12 mouse cellular contexts compared by ENCODE assay signal in the genomic region with DNA sequence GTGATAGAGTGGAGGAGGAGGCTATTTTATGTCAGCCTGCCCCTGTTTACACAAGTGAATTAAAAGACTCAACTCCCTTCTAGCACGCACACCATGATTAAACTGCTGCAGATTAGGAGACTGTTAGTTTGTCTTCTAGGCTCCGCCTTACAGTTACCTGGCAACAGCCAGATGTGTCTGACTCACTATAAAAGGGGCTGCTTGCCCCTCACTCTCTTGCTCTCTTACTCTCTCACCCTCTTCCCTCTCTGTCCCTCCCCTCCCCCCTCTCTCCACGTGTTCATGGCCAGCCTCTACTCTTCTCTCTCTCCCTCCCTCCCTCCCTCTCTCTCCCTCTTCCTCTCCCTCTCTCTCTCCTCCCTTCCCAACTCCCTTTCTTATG.
DNase-seq lines count a peak whose midpoint lies in the region; ATAC-seq and TF ChIP-seq lines count a peak whose summit lies in the region.
"Had no signal": no experiment of that assay in that cellular context is flagged by ENCODE, and none has a peak within 500 bp of the region (broad histone marks: within the 10 kb centered on the region; RNA-seq: fewer than 3 reads in every experiment).

No protein-coding gene starts in this region.

- H3K27me3 ChIP-seq in intestine, embryonic 14.5 days (replicated peaks; ENCODE audit: control insufficient read depth, insufficient read depth, low read length) = 0 out of 2 replicates have a peak, but pooled peaks cover 5% of the 10 kb centered on the region
- no peaks in the 10 kb centered on the region for H3K27me3 ChIP-seq in intestine, postnatal 0 days (replicated peaks; ENCODE audit: control insufficient read depth, insufficient read depth, low read length)
- H3K27me3 ChIP-seq in embryonic facial prominence, embryonic 11.5 days (ENCODE audit: control insufficient read depth, insufficient read depth, low read length) = no peaks in the 10 kb centered on the region; the same call in 1 of the 2 replicates
- no peaks in the 10 kb centered on the region for H3K27me3 ChIP-seq in hindbrain, embryonic 15.5 days
- H3K27me3 ChIP-seq in midbrain, embryonic 16.5 days (ENCODE audit: control insufficient read depth, insufficient read depth, low read depth, low read length) = no peaks in the 10 kb centered on the region
- no peaks in the 10 kb centered on the region for H3K27me3 ChIP-seq in thymus, adult 2 months (ENCODE audit: control insufficient read depth, insufficient read depth, low read length)

- no peak overlapping the region for H3K4me3 ChIP-seq in intestine, embryonic 14.5 days (ENCODE audit: low read depth, low read length)
- no peak overlapping the region for H3K4me3 ChIP-seq in intestine, postnatal 0 days (ENCODE audit: low read depth, low read length)
- H3K4me3 ChIP-seq in embryonic facial prominence, embryonic 11.5 days (ENCODE audit: low read depth, low read length) = no peak overlapping the region
- H3K4me3 ChIP-seq in hindbrain, embryonic 15.5 days = no peak overlapping the region
- no peak overlapping the region for H3K4me3 ChIP-seq in midbrain, embryonic 16.5 days (ENCODE audit: low read depth, low read length)
- no peak overlapping the region for H3K4me3 ChIP-seq in thymus, adult 2 months (ENCODE audit: control insufficient read depth, insufficient read depth, low read length)
- H3K4me3 ChIP-seq: heart, embryonic 12.5 days; limb, embryonic 15.5 days had no signal

- peak overlapping the region; percentile 38; the same call in 1 of the 2 replicates for H3K27ac ChIP-seq in intestine, embryonic 14.5 days (ENCODE audit: low read depth)
- no peak overlapping the region for H3K27ac ChIP-seq in intestine, postnatal 0 days (ENCODE audit: low read depth, low read length)
- no peak overlapping the region for H3K27ac ChIP-seq in embryonic facial prominence, embryonic 11.5 days (replicated peaks; ENCODE audit: low read depth, low read length)
- peak overlapping the region; percentile 41; the same call in 1 of the 2 replicates for H3K27ac ChIP-seq in hindbrain, embryonic 15.5 days (replicated peaks)
- peak overlapping the region; percentile 56; the same call in 1 of the 2 replicates for H3K27ac ChIP-seq in midbrain, embryonic 16.5 days (ENCODE audit: low read length)
- H3K27ac ChIP-seq in thymus, adult 2 months (ENCODE audit: control insufficient read depth, insufficient read depth, low read length) = no peak overlapping the region
- H3K27ac ChIP-seq: limb, embryonic 15.5 days had no signal

- no peak for DNase-seq in intestine, embryonic 14.5 days (ENCODE audit: low spot score)
- peak; percentile 52 for DNase-seq in embryonic facial prominence, embryonic 11.5 days (ENCODE audit: low spot score)
- DNase-seq in frontal cortex, postnatal 25 days (ENCODE audit: low spot score in 2 of 2) = no peak
- no peak for DNase-seq in left cerebral cortex, adult 11 months (ENCODE audit: low spot score)
- no peak for DNase-seq in thymus, adult 2 months
- DNase-seq: B cell, adult 2 months; kidney, postnatal 4 days had no signal

- H3K4me1 ChIP-seq in intestine, embryonic 14.5 days (replicated peaks; ENCODE audit: control insufficient read depth, insufficient read depth, low read length) = peaks cover 15% of the 10 kb centered on the region
- no peaks in the 10 kb centered on the region for H3K4me1 ChIP-seq in intestine, postnatal 0 days (replicated peaks; ENCODE audit: control insufficient read depth, insufficient read depth, low read length)
- H3K4me1 ChIP-seq in embryonic facial prominence, embryonic 11.5 days (ENCODE audit: control insufficient read depth, insufficient read depth, low read length) = peaks cover 3% of the 10 kb centered on the region; the same call in 1 of the 2 replicates
- peaks cover 18% of the 10 kb centered on the region for H3K4me1 ChIP-seq in hindbrain, embryonic 15.5 days (replicated peaks)
- peaks cover 10% of the 10 kb centered on the region for H3K4me1 ChIP-seq in midbrain, embryonic 16.5 days (ENCODE audit: control insufficient read depth, insufficient read depth, low read length)
- peaks cover 50% of the 10 kb centered on the region for H3K4me1 ChIP-seq in thymus, adult 2 months (replicated peaks; ENCODE audit: control insufficient read depth, insufficient read depth, low read length)

- 11% methylated on average over 3 of the region's 3 CpGs for WGBS in intestine, embryonic 14.5 days
- WGBS in intestine, postnatal 0 days = 26% methylated on average over 3 of the region's 3 CpGs
- 14% methylated on average over 3 of the region's 3 CpGs for WGBS in embryonic facial prominence, embryonic 11.5 days
- WGBS in hindbrain, embryonic 15.5 days = 5% methylated on average over 3 of the region's 3 CpGs
- 21% methylated on average over 3 of the region's 3 CpGs for WGBS in midbrain, embryonic 16.5 days
- WGBS in thymus, adult 2 months = 56% methylated on average over 3 of the region's 3 CpGs

- no peak for TF ChIP-seq POLR2A in thymus, adult 2 months (IDR thresholded peaks at IDR 0.05; ENCODE audit: control insufficient read depth, extremely low read depth, insufficient read depth, low read length, poor library complexity)

- no peak overlapping the region for H3K4me2 ChIP-seq in intestine, embryonic 14.5 days (ENCODE audit: low read length)
- no peak overlapping the region for H3K4me2 ChIP-seq in intestine, postnatal 0 days (replicated peaks; ENCODE audit: low read depth)
- H3K4me2 ChIP-seq in embryonic facial prominence, embryonic 11.5 days (ENCODE audit: low read depth, low read length) = no peak overlapping the region; the same call in 1 of the 2 replicates
- no peak overlapping the region for H3K4me2 ChIP-seq in hindbrain, embryonic 15.5 days
- peak overlapping the region; percentile 18 for H3K4me2 ChIP-seq in midbrain, embryonic 16.5 days (ENCODE audit: low read length)
- H3K4me2 ChIP-seq: limb, embryonic 15.5 days had no signal

- ATAC-seq in intestine, embryonic 14.5 days (replicated peaks; ENCODE audit: low FRiP score, low TSS enrichment, low read depth) = peak; percentile 48; the same call in 1 of the 2 replicates
- ATAC-seq in intestine, postnatal 0 days = no peak
- 0 out of 2 replicates have a peak, but pooled peaks have one; percentile 49 for ATAC-seq in embryonic facial prominence, embryonic 11.5 days (replicated peaks; ENCODE audit: insufficient number of reproducible peaks, low FRiP score, low TSS enrichment, low read depth)
- ATAC-seq in hindbrain, embryonic 15.5 days (ENCODE audit: low FRiP score, low read depth) = peak; percentile 63; the same call in 1 of the 2 replicates
- peak; percentile 81; the same call in 1 of the 2 replicates for ATAC-seq in midbrain, embryonic 16.5 days

- no peaks in the 10 kb centered on the region for H3K36me3 ChIP-seq in intestine, embryonic 14.5 days (ENCODE audit: control insufficient read depth, insufficient read depth, low read length)
- no peaks in the 10 kb centered on the region for H3K36me3 ChIP-seq in intestine, postnatal 0 days (ENCODE audit: control insufficient read depth, insufficient read depth)
- no peaks in the 10 kb centered on the region for H3K36me3 ChIP-seq in embryonic facial prominence, embryonic 11.5 days (replicated peaks; ENCODE audit: control insufficient read depth, insufficient read depth, low read depth, low read length)
- no peaks in the 10 kb centered on the region for H3K36me3 ChIP-seq in hindbrain, embryonic 15.5 days
- no peaks in the 10 kb centered on the region for H3K36me3 ChIP-seq in midbrain, embryonic 16.5 days (ENCODE audit: control insufficient read depth, insufficient read depth, low read length)
- H3K36me3 ChIP-seq in thymus, adult 2 months (ENCODE audit: control insufficient read depth, insufficient read depth, low read length) = no peaks in the 10 kb centered on the region
- H3K36me3 ChIP-seq: heart, embryonic 12.5 days; limb, embryonic 15.5 days had no signal

- H3K9ac ChIP-seq in intestine, embryonic 14.5 days (ENCODE audit: low read length) = no peak overlapping the region
- H3K9ac ChIP-seq in intestine, postnatal 0 days (ENCODE audit: low read depth, low read length) = no peak overlapping the region
- H3K9ac ChIP-seq in embryonic facial prominence, embryonic 11.5 days (replicated peaks; ENCODE audit: low read length) = no peak overlapping the region
- H3K9ac ChIP-seq in hindbrain, embryonic 15.5 days = no peak overlapping the region
- no peak overlapping the region for H3K9ac ChIP-seq in midbrain, embryonic 16.5 days (ENCODE audit: low read depth, low read length)
- H3K9ac ChIP-seq: heart, embryonic 12.5 days; limb, embryonic 15.5 days had no signal

- no peak for TF ChIP-seq CTCF in intestine, postnatal 0 days (IDR thresholded peaks at IDR 0.05; ENCODE audit: low read depth)
- TF ChIP-seq CTCF in thymus, adult 2 months (IDR thresholded peaks at IDR 0.05; ENCODE audit: borderline replicate concordance, control insufficient read depth, extremely low read depth, insufficient read depth, low read length, poor library complexity) = no peak

- no peaks in the 10 kb centered on the region for H3K9me3 ChIP-seq in intestine, embryonic 14.5 days (ENCODE audit: control insufficient read depth, low read length)
- H3K9me3 ChIP-seq in intestine, postnatal 0 days (ENCODE audit: control insufficient read depth) = no peaks in the 10 kb centered on the region
- H3K9me3 ChIP-seq in embryonic facial prominence, embryonic 11.5 days (replicated peaks; ENCODE audit: control insufficient read depth, low read length) = no peaks in the 10 kb centered on the region
- H3K9me3 ChIP-seq in hindbrain, embryonic 15.5 days = no peaks in the 10 kb centered on the region
- no peaks in the 10 kb centered on the region for H3K9me3 ChIP-seq in midbrain, embryonic 16.5 days (replicated peaks; ENCODE audit: control insufficient read depth, low read length, poor library complexity, severe bottlenecking)
- H3K9me3 ChIP-seq: heart, embryonic 12.5 days; limb, embryonic 15.5 days had no signal

Comparison
In these comparisons a context has a peak if more than half of its experiments do, and no peak if none do; other contexts are left out.
1. H3K27ac ChIP-seq: peak in intestine, embryonic 14.5 days (single experiment), hindbrain, embryonic 15.5 days (single experiment) and midbrain, embryonic 16.5 days (single experiment); none in intestine, postnatal 0 days (single experiment), embryonic facial prominence, embryonic 11.5 days (single experiment) and thymus, adult 2 months (single experiment).